Mouse (Mus musculus) MEL (cell line): Measurements from ENCODE around the gene Cort.

Experiments
- CTCF ChIP-seq, 3 experiments: IDR thresholded peaks in 2 of 3; conservative IDR thresholded peaks in 1 of 3; 2 replicates each; pipeline ENCODE4 v1.5.1; 2011 to 2012; ENCODE audit warnings: low read length in 3 of 3, low read depth in 2 of 3, mild to moderate bottlenecking in 2 of 3, improper control_type of control experiment in 1 of 3, inconsistent platforms in 1 of 3, mixed read lengths in 1 of 3, moderate library complexity in 1 of 3; ENCODE audit not compliant: control insufficient read depth in 1 of 3, insufficient read depth in 1 of 3, poor library complexity in 1 of 3, severe bottlenecking in 1 of 3
- POLR2A ChIP-seq, 2 experiments: IDR thresholded peaks; 2 replicates each; pipeline ENCODE4 v1.6.1; 2011 to 2012; ENCODE audit warnings: low read length in 2 of 2, mild to moderate bottlenecking in 2 of 2, control low read depth in 1 of 2, improper control_type of control experiment in 1 of 2, low read depth in 1 of 2, moderate library complexity in 1 of 2; ENCODE audit not compliant: control insufficient read depth in 1 of 2, insufficient read depth in 1 of 2, poor library complexity in 1 of 2
- USF1 ChIP-seq: IDR thresholded peaks from 2 replicates; pipeline ENCODE4 v1.6.1; 2014; ENCODE audit warnings: low read depth, mild to moderate bottlenecking, inconsistent platforms, low read length, improper control_type of control experiment, moderate library complexity

GRCm38 (mm10) chr4:149081528-149081927 lies 45.0 kb downstream of the Cort start:
- TF ChIP-seq CTCF (IDR thresholded peaks at IDR 0.05 in 2 of 3, conservative IDR thresholded peaks at IDR 0.05 in 1 of 3; ENCODE audit: control insufficient read depth in 1 of 3, insufficient read depth in 1 of 3, low read depth in 2 of 3, low read length in 3 of 3, poor library complexity in 1 of 3, severe bottlenecking in 1 of 3) (no peak), POLR2A (IDR thresholded peaks at IDR 0.05; ENCODE audit: control insufficient read depth in 1 of 2, insufficient read depth in 1 of 2, low read depth in 1 of 2, low read length in 2 of 2, poor library complexity in 1 of 2) (no peak), USF1 (no peak)
